Mouse (Mus musculus) neural tube, embryonic 14.5 days (tissue): ENCODE results near the gene Pcsk1n. TPM values are rescaled to one million over a fixed set of nuclear protein-coding genes. Genes with fewer than 3 reads are reported as not detected.

Experiments
- ATAC-seq: fragments of 200-750 bp; cut with Nextera tagmentation; 2 replicates; pipeline ENCODE4 v1.8.0; 2017; ENCODE audit warnings: low read depth, mild to moderate bottlenecking, moderate TSS enrichment, moderate library complexity
- H3K27ac ChIP-seq: fragments of 300-500 bp; sonication (generic); 2 replicates; pipeline ENCODE4 v1.5.1; 2014; ENCODE audit warnings: low read depth, mild to moderate bottlenecking, control low read depth, low read length, moderate library complexity, mixed read lengths
- H3K27me3 ChIP-seq: fragments of 300-500 bp; sonication (generic); 2 replicates; pipeline ENCODE4 v1.6.1; 2014; ENCODE audit warnings: low read length; ENCODE audit not compliant: control insufficient read depth, insufficient read depth
- H3K36me3 ChIP-seq: fragments of 300-500 bp; sonication (generic); 2 replicates; pipeline ENCODE4 v1.6.1; 2014; ENCODE audit warnings: low read length, mixed read lengths; ENCODE audit not compliant: control insufficient read depth, insufficient read depth
- H3K4me1 ChIP-seq: fragments of 300-500 bp; sonication (generic); 2 replicates; pipeline ENCODE4 v1.6.1; 2014; ENCODE audit warnings: low read length; ENCODE audit not compliant: control insufficient read depth, insufficient read depth
- H3K4me2 ChIP-seq: fragments of 300-500 bp; sonication (generic); 2 replicates; pipeline ENCODE4 v1.6.1; 2014; ENCODE audit warnings: mild to moderate bottlenecking, low read depth, low read length, control low read depth
- H3K4me3 ChIP-seq: fragments of 300-500 bp; sonication (generic); 2 replicates; pipeline ENCODE4 v1.5.1; 2014; ENCODE audit warnings: low read depth, low read length, control low read depth, mixed read lengths
- H3K9ac ChIP-seq: fragments of 300-500 bp; sonication (generic); replicated peaks from 2 replicates; pipeline ENCODE4 v1.6.1; 2014; ENCODE audit warnings: low read depth, mild to moderate bottlenecking, control low read depth, low read length, mixed read lengths
- H3K9me3 ChIP-seq: fragments of 300-500 bp; sonication (generic); 2 replicates; pipeline ENCODE4 v1.6.1; 2016; ENCODE audit warnings: low read length; ENCODE audit not compliant: control insufficient read depth
- WGBS: fragments of 180-500 bp; shearing (Covaris S2); extraction: QIAGEN DNeasy Blood & Tissue Kit; methylation state at CpG from one replicate; pipeline ENCODE4 v1.1.7; 2014; 5-methylcytosine and 5-hydroxymethylcytosine counted together
- polyA plus RNA-seq: library from polyadenylated mRNA; unstranded; fragments of >200 nt; fragmentation: Nextera tagmentation; extraction: Ambion mirVana; gene quantifications from 2 replicates; pipeline ENCODE4 v1.2.1, GENCODE M21; 2014

The Pcsk1n gene
- polyA plus RNA-seq, 1 experiment from 2014 or later = 258 TPM

GRCm38 (mm10) chrX:7963829-7964626 is 44.4 kb downstream of the Pcsk1n start:
- Histone ChIP-seq H3K4me3 (no peak overlapping the region), H3K27ac (no peak overlapping the region), H3K36me3 (no peaks in the 10 kb centered on the region), H3K4me1 (no peaks in the 10 kb centered on the region), H3K9me3 (no peaks in the 10 kb centered on the region), H3K27me3 (no peaks in the 10 kb centered on the region), H3K9ac (no peak overlapping the region), H3K4me2 (no peak overlapping the region)
- no peak for ATAC-seq
- 75% methylated on average over 7 of the region's 7 CpGs for WGBS

DNA sequence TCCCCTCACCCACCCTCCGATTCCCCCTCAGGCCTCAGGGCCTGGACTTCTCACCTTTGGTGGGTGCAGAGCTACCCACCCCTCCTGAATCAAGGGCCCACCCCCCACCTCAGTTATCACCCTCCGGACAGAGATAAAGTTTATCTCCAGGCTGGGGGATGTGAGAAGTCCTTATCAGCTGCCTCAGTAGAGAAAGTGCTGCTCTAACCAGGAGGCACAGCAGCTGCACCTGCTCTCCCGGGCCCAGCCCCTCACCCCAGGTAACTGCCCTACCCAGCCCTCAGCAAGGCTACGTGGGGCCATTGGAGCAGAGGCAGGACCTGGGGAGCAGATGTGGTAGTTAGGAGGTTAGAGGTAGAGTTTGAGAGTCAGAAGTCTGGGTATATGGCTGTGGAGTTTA is 46.5 kb downstream of the Pcsk1n start:
- Histone ChIP-seq H3K4me3 (no peak overlapping the region), H3K4me2 (no peak overlapping the region), H3K27me3 (no peaks in the 10 kb centered on the region), H3K9me3 (no peaks in the 10 kb centered on the region), H3K9ac (no peak overlapping the region), H3K36me3 (no peaks in the 10 kb centered on the region), H3K4me1 (no peaks in the 10 kb centered on the region), H3K27ac (no peak overlapping the region)
- ATAC-seq = no peak
- 86% methylated on average over 4 of the region's 4 CpGs for WGBS

- Histone ChIP-seq H3K27me3 (no peaks in the 10 kb centered on the region), H3K4me3 (no peak overlapping the region), H3K27ac (no peak overlapping the region), H3K4me1 (no peaks in the 10 kb centered on the region), H3K9me3 (no peaks in the 10 kb centered on the region), H3K4me2 (no peak overlapping the region), H3K9ac (no peak overlapping the region), H3K36me3 (no peaks in the 10 kb centered on the region)
- 85% methylated on average over 7 of the region's 9 CpGs for WGBS
- ATAC-seq = no peak
Measured at GRCm38 (mm10) chrX:7967596-7968201, 48.1 kb downstream of the Pcsk1n start.

DNA sequence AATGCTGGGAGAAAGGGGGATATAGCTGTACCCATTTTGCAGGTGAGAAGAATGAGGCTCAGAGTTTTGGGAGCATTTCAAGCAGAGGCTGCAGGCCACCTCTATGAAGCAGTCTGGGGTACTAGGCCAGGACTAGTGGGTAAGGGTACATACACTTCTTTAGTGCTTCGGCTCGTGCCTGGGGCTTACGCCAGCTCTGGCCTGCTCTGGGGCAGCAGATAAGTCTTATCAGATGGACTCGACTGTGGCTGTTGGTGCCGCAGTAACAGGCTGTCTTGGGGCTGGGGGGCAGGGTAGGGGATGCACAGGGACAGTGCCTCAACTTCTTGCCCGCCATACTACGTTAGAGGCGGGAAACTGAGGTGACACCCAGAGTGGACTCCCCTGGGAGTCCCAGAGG is 48.6 kb downstream of the Pcsk1n start:
- no peaks in the 10 kb centered on the region for H3K36me3 ChIP-seq
- H3K27ac ChIP-seq = no peak overlapping the region
- no peak for ATAC-seq
- no peaks in the 10 kb centered on the region for H3K4me1 ChIP-seq
- H3K27me3 ChIP-seq = no peaks in the 10 kb centered on the region
- WGBS = 92% methylated on average over 8 of the region's 8 CpGs
- no peak overlapping the region for H3K9ac ChIP-seq
- no peak overlapping the region for H3K4me3 ChIP-seq
- no peaks in the 10 kb centered on the region for H3K9me3 ChIP-seq
- no peak overlapping the region for H3K4me2 ChIP-seq

DNA sequence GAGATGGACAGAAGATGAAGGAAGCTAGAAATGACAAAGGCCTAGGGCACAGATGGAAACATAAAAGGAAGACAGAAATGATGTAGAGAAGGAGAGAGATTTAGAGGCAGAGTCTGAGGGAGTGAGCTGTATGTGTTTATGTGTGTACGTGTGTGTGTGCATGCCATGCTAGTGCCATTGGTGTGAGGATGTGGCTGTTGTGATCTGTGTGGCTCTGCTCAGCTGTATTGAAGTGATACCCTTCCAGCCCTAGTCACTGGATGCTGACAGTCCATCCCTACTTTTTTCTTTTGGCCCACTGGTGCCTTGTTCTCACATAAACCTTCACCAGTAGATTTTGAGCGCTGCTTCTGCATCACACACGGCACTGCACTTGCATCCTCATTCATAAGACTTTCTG is 49.3 kb downstream of the Pcsk1n start:
- 83% methylated on average over 3 of the region's 3 CpGs for WGBS
- H3K9ac ChIP-seq = no peak overlapping the region
- no peak for ATAC-seq
- H3K36me3 ChIP-seq = no peaks in the 10 kb centered on the region
- no peaks in the 10 kb centered on the region for H3K9me3 ChIP-seq
- H3K4me1 ChIP-seq = no peaks in the 10 kb centered on the region
- H3K27me3 ChIP-seq = no peaks in the 10 kb centered on the region
- no peak overlapping the region for H3K4me3 ChIP-seq
- no peak overlapping the region for H3K27ac ChIP-seq
- no peak overlapping the region for H3K4me2 ChIP-seq

GRCm38 (mm10) chrX:7971292-7971691 is 51.7 kb downstream of the Pcsk1n start:
- Histone ChIP-seq H3K27ac (no peak overlapping the region), H3K4me2 (no peak overlapping the region), H3K4me1 (no peaks in the 10 kb centered on the region), H3K9ac (no peak overlapping the region), H3K4me3 (no peak overlapping the region), H3K36me3 (no peaks in the 10 kb centered on the region), H3K9me3 (no peaks in the 10 kb centered on the region), H3K27me3 (no peaks in the 10 kb centered on the region)
- ATAC-seq = no peak
- WGBS = 65% methylated on average over 4 of the region's 4 CpGs

Other genes starting within 250 kb of the Pcsk1n start
- 12.5 and 23.2 TPM in 2 replicates for gene Plp2, start 248.4 kb upstream of the Pcsk1n start, polyA plus RNA-seq
- gene Magix, start 238.6 kb upstream of the Pcsk1n start, polyA plus RNA-seq = 0.20 TPM in 1 of 2 replicates, not detected in the other
- 50.0 and 55.7 TPM in 2 replicates for gene Gpkow, start 222.7 kb upstream of the Pcsk1n start, polyA plus RNA-seq
- 22.3 and 23.6 TPM in 2 replicates for gene Wdr45, start 205.5 kb upstream of the Pcsk1n start, polyA plus RNA-seq
- 0.47 and 2.9 TPM in 2 replicates for gene Gm45208, start 197.6 kb upstream of the Pcsk1n start, polyA plus RNA-seq
- gene Praf2, start 191.4 kb upstream of the Pcsk1n start, polyA plus RNA-seq = 137 and 147 TPM in 2 replicates
- 55.9 and 57.1 TPM in 2 replicates for gene Ccdc120, start 168.9 kb upstream of the Pcsk1n start, polyA plus RNA-seq
- gene Tfe3, start 157.3 kb upstream of the Pcsk1n start, polyA plus RNA-seq = 16.6 and 23.8 TPM in 2 replicates
- gene Gripap1, start 130.1 kb upstream of the Pcsk1n start, polyA plus RNA-seq = 57.3 and 74.5 TPM in 2 replicates
- 5.8 and 7.7 TPM in 2 replicates for gene Kcnd1, start 97.5 kb upstream of the Pcsk1n start, polyA plus RNA-seq
- gene Otud5, start 78.5 kb upstream of the Pcsk1n start, polyA plus RNA-seq = 26.8 and 28.1 TPM in 2 replicates
- 20.7 and 22.9 TPM in 2 replicates for gene Pim2, start 41.6 kb upstream of the Pcsk1n start, polyA plus RNA-seq
- gene Slc35a2, start 35.8 kb upstream of the Pcsk1n start, polyA plus RNA-seq = 23.6 and 25.1 TPM in 2 replicates
- 184 and 191 TPM in 2 replicates for gene Pqbp1, start 20.6 kb upstream of the Pcsk1n start, polyA plus RNA-seq
- 146 and 167 TPM in 2 replicates for gene Timm17b, start 20.5 kb upstream of the Pcsk1n start, polyA plus RNA-seq
- gene Gm10491, start 12.0 kb upstream of the Pcsk1n start, polyA plus RNA-seq = not detected in 2 replicates
- not detected in 2 replicates for gene Gm10490, start 10.3 kb upstream of the Pcsk1n start, polyA plus RNA-seq
- gene Eras, start 8.8 kb downstream of the Pcsk1n start, polyA plus RNA-seq = not detected in 2 replicates
- gene Hdac6, start 28.1 kb downstream of the Pcsk1n start, polyA plus RNA-seq = 56.8 and 59.1 TPM in 2 replicates
- gene Gata1, start 58.2 kb downstream of the Pcsk1n start, polyA plus RNA-seq = not detected in 2 replicates
- gene Glod5, start 98.7 kb downstream of the Pcsk1n start, polyA plus RNA-seq = 0.43 and 1.2 TPM in 2 replicates
- 37.2 and 38.2 TPM in 2 replicates for gene Suv39h1, start 154.9 kb downstream of the Pcsk1n start, polyA plus RNA-seq
- gene Was, start 170.7 kb downstream of the Pcsk1n start, polyA plus RNA-seq = 0.12 and 0.28 TPM in 2 replicates
- gene Wdr13, start 213.1 kb downstream of the Pcsk1n start, polyA plus RNA-seq = 63.7 and 66.9 TPM in 2 replicates
- 379 and 383 TPM in 2 replicates for gene Rbm3, start 226.1 kb downstream of the Pcsk1n start, polyA plus RNA-seq